Mouse (Mus musculus) erythroid progenitor cell, adult 5-6 weeks (primary cell): ENCODE data around the gene Tmem184a. TPM values are rescaled to one million over a fixed set of nuclear protein-coding genes. Genes with fewer than 3 reads are reported as not detected.
A peak's percentile ranks its signal among the peaks of the same experiment; 100 is the strongest.

Experiments
- ATAC-seq: replicated peaks from 2 replicates; pipeline ENCODE4 v1.8.0; 2016; ENCODE audit warnings: moderate number of reproducible peaks, mild to moderate bottlenecking, moderate TSS enrichment, inconsistent platforms; ENCODE audit not compliant: poor library complexity, low FRiP score, severe bottlenecking
- total RNA-seq, 2 experiments: library from RNA; stranded (forward) in 1 of 2; stranded (reverse) in 1 of 2; fragments of 150-400 nt in 1 of 2; fragments of 186-747, 209-891 nt in 1 of 2; gene quantifications; 2 replicates each; pipeline versions ENCODE4 v1.2.3 to v1.2.4; 2015 to 2017; ENCODE audit warnings: low replicate concordance in 2 of 2

The Tmem184a gene
- total RNA-seq, 2 experiments from 2014 or later = not detected

GRCm38 (mm10) chr5:139796001-139796620 lies 23.6 kb downstream of the Tmem184a start:
- no peak for ATAC-seq

GRCm38 (mm10) chr5:139794938-139795337 lies 24.8 kb downstream of the Tmem184a start:
- peak; percentile 52 for ATAC-seq

GRCm38 (mm10) chr5:139794137-139794536 lies 25.6 kb downstream of the Tmem184a start:
- ATAC-seq = no peak

GRCm38 (mm10) chr5:139793338-139794089 lies 26.2 kb downstream of the Tmem184a start:
- 0 out of 2 replicates have a peak, but pooled peaks have one; percentile 20 for ATAC-seq

- ATAC-seq = no peak
These were observed 26.8 kb downstream of the Tmem184a start for GRCm38 (mm10) chr5:139792966-139793337.

- ATAC-seq = 0 out of 2 replicates have a peak, but pooled peaks have one; percentile 17
These were observed 27.4 kb downstream of the Tmem184a start for GRCm38 (mm10) chr5:139792159-139792775.

GRCm38 (mm10) chr5:139791227-139792158 lies 28.2 kb downstream of the Tmem184a start, which contains the start of gene Mafk:
Gene Mafk, plus strand, starts transcription at chr5:139791513.
- peak; percentile 78 for ATAC-seq

GRCm38 (mm10) chr5:139789466-139789865 lies 30.3 kb downstream of the Tmem184a start:
- no peak for ATAC-seq

- ATAC-seq = no peak
These were observed 38.3 kb downstream of the Tmem184a start for GRCm38 (mm10) chr5:139781406-139781805.

- no peak for ATAC-seq
These were observed 42.8 kb downstream of the Tmem184a start for GRCm38 (mm10) chr5:139776966-139777365.

GRCm38 (mm10) chr5:139775216-139775926 lies 44.3 kb downstream of the Tmem184a start, which contains the start of gene Ints1:
Gene Ints1, minus strand, starts transcription at chr5:139775674.
- peak; percentile 95 for ATAC-seq

GRCm38 (mm10) chr5:139768216-139768615 lies 51.5 kb downstream of the Tmem184a start:
- no peak for ATAC-seq

- ATAC-seq = peak; percentile 54
These were observed 55.4 kb downstream of the Tmem184a start for GRCm38 (mm10) chr5:139764296-139764695.

- ATAC-seq = no peak
These were observed 61.6 kb downstream of the Tmem184a start for GRCm38 (mm10) chr5:139758096-139758495.

- no peak for ATAC-seq
These were observed 63.1 kb downstream of the Tmem184a start for GRCm38 (mm10) chr5:139756586-139756985.

- ATAC-seq = no peak
These were observed 63.6 kb downstream of the Tmem184a start for GRCm38 (mm10) chr5:139756135-139756534.

GRCm38 (mm10) chr5:139754753-139755152 lies 65.0 kb downstream of the Tmem184a start:
- peak; percentile 28; the same call in 1 of the 2 replicates for ATAC-seq
